Mouse (Mus musculus) midbrain, embryonic 16.5 days (tissue): Measurements from ENCODE around the gene Gm20765. TPM values are rescaled to one million over a fixed set of nuclear protein-coding genes. Genes with fewer than 3 reads are reported as not detected.

Experiments used
- ATAC-seq: fragments of 200-750 bp; cut with Nextera tagmentation; 2 replicates; pipeline ENCODE4 v1.8.0; 2017; ENCODE audit warnings: moderate TSS enrichment
- H3K27ac ChIP-seq: fragments of 300-500 bp; sonication (generic); 2 replicates; pipeline ENCODE4 v1.5.1; 2014; ENCODE audit warnings: mild to moderate bottlenecking, low read length, mixed read lengths
- H3K27me3 ChIP-seq: fragments of 300-500 bp; sonication (generic); 2 replicates; pipeline ENCODE4 v1.6.1; 2014; ENCODE audit warnings: low read depth, low read length, mixed read lengths; ENCODE audit not compliant: control insufficient read depth, insufficient read depth
- H3K36me3 ChIP-seq: fragments of 300-500 bp; sonication (generic); 2 replicates; pipeline ENCODE4 v1.6.1; 2014; ENCODE audit warnings: mild to moderate bottlenecking, low read length, moderate library complexity, mixed read lengths; ENCODE audit not compliant: control insufficient read depth, insufficient read depth
- H3K4me1 ChIP-seq: fragments of 300-500 bp; sonication (generic); 2 replicates; pipeline ENCODE4 v1.6.1; 2014; ENCODE audit warnings: mild to moderate bottlenecking, low read length, mixed read lengths; ENCODE audit not compliant: control insufficient read depth, insufficient read depth
- H3K4me2 ChIP-seq: fragments of 300-500 bp; sonication (generic); 2 replicates; pipeline ENCODE4 v1.6.1; 2014; ENCODE audit warnings: mild to moderate bottlenecking, low read length, mixed read lengths
- H3K4me3 ChIP-seq: fragments of 300-500 bp; sonication (generic); 2 replicates; pipeline ENCODE4 v1.5.1; 2014; ENCODE audit warnings: low read depth, mild to moderate bottlenecking, low read length, moderate library complexity, mixed read lengths
- H3K9ac ChIP-seq: fragments of 300-500 bp; sonication (generic); 2 replicates; pipeline ENCODE4 v1.6.1; 2014; ENCODE audit warnings: low read depth, low read length, mixed read lengths
- H3K9me3 ChIP-seq: fragments of 300-500 bp; sonication (generic); replicated peaks from 2 replicates; pipeline ENCODE4 v1.6.1; 2014; ENCODE audit warnings: mild to moderate bottlenecking, low read length, mixed read lengths; ENCODE audit not compliant: control insufficient read depth, poor library complexity, severe bottlenecking
- WGBS: fragments of 180-500 bp; shearing (Covaris S2); extraction: QIAGEN DNeasy Blood & Tissue Kit; methylation state at CpG from one replicate; pipeline ENCODE4 v1.1.7; 2014; 5-methylcytosine and 5-hydroxymethylcytosine counted together
- polyA plus RNA-seq: library from polyadenylated mRNA; unstranded; fragments of >200 nt; fragmentation: Nextera tagmentation; extraction: Ambion mirVana; gene quantifications from 2 replicates; pipeline ENCODE4 v1.2.1, GENCODE M21; 2015

The Gm20765 gene
- polyA plus RNA-seq, 1 experiment from 2014 or later: not detected

- Histone ChIP-seq H3K9me3 (no peaks in the 10 kb centered on the region), H3K27me3 (no peaks in the 10 kb centered on the region), H3K9ac (no peak overlapping the region), H3K4me2 (no peak overlapping the region), H3K4me3 (no peak overlapping the region), H3K36me3 (no peaks in the 10 kb centered on the region), H3K4me1 (no peaks in the 10 kb centered on the region), H3K27ac (no peak overlapping the region)
- WGBS: 96% methylated on average over 5 of the region's 5 CpGs
- no peak for ATAC-seq
Observed at GRCm38 (mm10) chr10:104214527-104214926, 29.2 kb downstream of the Gm20765 start.

- no peaks in the 10 kb centered on the region for H3K4me1 ChIP-seq
- H3K4me2 ChIP-seq: no peak overlapping the region
- WGBS: 87% methylated on average over 6 of the region's 6 CpGs
- H3K27ac ChIP-seq: no peak overlapping the region
- H3K4me3 ChIP-seq: no peak overlapping the region
- H3K9ac ChIP-seq: no peak overlapping the region
- H3K27me3 ChIP-seq: no peaks in the 10 kb centered on the region
- ATAC-seq: no peak
- H3K9me3 ChIP-seq: no peaks in the 10 kb centered on the region
- no peaks in the 10 kb centered on the region for H3K36me3 ChIP-seq
Observed at GRCm38 (mm10) chr10:104220303-104221021, 35.1 kb downstream of the Gm20765 start.

Other genes starting within 250 kb of the Gm20765 start
- gene Gm21293, start 42.5 kb upstream of the Gm20765 start, polyA plus RNA-seq: not detected in 2 replicates
- gene Gm6763, start 34.0 kb upstream of the Gm20765 start, polyA plus RNA-seq: not detected in 2 replicates
- not detected in 2 replicates for gene Gm8764, start 25.5 kb upstream of the Gm20765 start, polyA plus RNA-seq
- gene Gm21304, start 17.0 kb upstream of the Gm20765 start, polyA plus RNA-seq: not detected in 2 replicates
- gene Gm21312, start 8.5 kb upstream of the Gm20765 start, polyA plus RNA-seq: not detected in 2 replicates
- not detected in 2 replicates for gene Gm4340, start 8.5 kb downstream of the Gm20765 start, polyA plus RNA-seq